Mouse (Mus musculus): ENCODE measurements around the gene Atg2b.

Atg2b gene

GRCm38 (mm10) chr12:105685001-105685691 is at the start of gene Atg2b:
Atg2b (minus strand) TSS chr12:105685211.
- DNase-seq (ENCODE audit: extremely low spot score), result peak; percentile 98

DNA sequence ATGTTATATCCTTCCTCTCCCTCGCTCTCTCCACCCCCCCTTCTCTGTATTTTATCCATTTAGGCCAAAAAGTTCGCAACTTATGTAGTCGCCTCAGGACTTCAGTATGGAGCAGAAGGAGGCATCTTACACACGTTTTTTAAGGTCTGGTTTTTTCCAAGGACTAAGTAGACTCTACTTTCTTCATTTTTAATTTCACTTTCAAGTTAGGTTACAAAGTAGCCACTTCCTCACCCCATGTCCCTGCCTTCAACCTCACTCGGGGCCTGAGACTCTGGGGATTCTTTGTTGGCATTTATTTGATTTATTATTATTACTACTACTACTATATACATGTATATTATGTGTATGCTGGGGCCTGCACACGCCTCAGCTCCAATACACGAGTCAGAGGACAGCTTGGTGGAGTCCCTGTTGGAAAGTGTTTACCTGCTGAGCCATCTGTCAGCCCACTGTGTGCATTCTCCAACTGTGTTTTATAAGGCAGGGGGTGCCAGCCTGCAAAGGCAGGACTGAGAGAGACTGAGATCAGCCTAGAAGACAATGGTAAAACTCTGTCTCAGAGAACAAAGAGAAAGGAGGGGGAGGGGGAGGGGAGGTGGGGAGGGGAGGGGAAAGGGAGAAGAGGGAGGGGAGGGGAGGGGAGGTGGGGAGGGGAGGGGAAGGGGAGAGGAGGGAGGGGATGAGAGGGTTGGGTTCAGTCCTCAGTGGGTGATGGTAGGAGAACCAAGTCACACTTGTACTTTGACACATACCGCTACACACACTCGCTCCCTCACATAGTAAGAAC is 48.6 kb upstream of the Atg2b start:
- no peak for DNase-seq (ENCODE audit: extremely low spot score)

GRCm38 (mm10) chr12:105730851-105731460 is 45.9 kb upstream of the Atg2b start:
- DNase-seq (ENCODE audit: extremely low spot score), result no peak

- DNase-seq (ENCODE audit: extremely low spot score), result peak; percentile 28
Measured at GRCm38 (mm10) chr12:105727964-105728363, 43.0 kb upstream of the Atg2b start.

GRCm38 (mm10) chr12:105727268-105727667 is 42.3 kb upstream of the Atg2b start:
- no peak for DNase-seq (ENCODE audit: extremely low spot score)

- DNase-seq (ENCODE audit: extremely low spot score), result no peak
Measured at GRCm38 (mm10) chr12:105725736-105726135, 40.7 kb upstream of the Atg2b start.

DNA sequence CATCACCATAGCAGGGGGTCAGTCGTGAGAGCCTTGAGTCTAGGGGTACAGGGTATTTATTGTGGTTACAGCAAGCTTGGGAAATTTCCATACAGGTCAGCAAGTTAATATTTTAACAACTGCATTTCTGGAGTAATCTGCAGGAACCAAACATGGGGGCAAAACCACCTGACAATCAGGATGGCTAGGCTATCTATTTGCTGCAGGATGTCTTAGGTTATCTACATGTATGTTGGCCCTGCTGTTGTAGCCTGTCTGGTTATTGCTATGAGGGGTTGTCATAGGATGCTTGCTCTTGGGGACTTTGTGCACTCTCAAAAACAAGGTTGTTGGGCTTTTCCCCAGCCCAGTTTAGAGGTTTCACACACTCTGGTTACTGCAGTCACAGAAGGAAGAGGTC is 39.6 kb upstream of the Atg2b start:
- DNase-seq (ENCODE audit: extremely low spot score), result no peak

- DNase-seq (ENCODE audit: extremely low spot score), result peak; percentile 50
Measured at GRCm38 (mm10) chr12:105722657-105723056, 37.6 kb upstream of the Atg2b start.

DNA sequence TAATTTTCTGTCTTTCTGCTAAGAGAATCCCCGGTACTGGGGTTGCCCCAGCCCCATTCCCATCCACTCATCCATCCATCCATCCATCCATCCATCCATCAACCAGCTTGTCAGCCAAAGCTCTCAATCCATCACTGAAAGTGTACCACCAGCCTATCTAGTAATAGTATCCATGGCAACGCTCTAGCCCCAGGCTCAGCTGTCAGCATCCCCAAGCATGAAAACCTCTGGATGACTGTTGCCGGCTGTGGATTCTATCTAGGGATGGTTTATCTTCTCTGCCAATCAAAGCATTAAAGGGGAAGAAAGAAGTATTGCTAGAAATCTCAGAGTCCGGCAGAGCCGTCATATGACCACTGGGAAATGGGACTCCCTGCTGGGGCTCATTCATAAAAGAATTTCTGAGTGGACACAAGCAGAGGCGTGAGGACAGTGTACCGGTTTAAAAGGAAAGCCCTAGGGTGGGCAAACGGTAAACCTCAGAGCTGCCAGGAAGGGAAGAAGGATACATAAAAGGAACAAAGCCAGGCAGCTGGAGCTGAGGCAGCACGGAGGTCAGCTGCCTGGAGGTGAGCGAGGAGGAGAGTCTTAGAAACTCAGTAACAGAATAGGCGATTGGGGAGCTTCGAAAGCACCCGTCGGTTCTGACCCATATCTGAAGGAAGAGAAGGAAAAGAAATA is 36.6 kb upstream of the Atg2b start:
- DNase-seq (ENCODE audit: extremely low spot score), result no peak

DNA sequence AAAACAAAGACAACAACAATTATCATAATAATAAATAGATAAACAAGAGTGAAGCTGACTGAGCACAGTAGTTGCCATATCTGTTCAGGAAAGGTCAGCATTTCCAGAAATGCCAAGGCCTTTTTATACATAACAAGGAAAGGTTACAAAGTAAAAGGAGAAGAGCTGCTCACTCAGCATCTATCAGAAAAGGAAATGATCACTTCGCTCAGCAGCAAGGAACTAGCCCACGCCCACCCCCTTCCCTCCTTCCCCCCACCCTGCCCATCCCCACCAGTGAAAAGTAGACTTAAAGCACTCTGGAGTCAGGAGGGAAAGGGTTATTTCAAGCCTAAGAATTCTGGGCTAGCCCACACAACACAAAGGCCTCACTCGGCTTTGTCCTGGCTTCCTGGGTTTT is 35.2 kb upstream of the Atg2b start:
- no peak for DNase-seq (ENCODE audit: extremely low spot score)

DNA sequence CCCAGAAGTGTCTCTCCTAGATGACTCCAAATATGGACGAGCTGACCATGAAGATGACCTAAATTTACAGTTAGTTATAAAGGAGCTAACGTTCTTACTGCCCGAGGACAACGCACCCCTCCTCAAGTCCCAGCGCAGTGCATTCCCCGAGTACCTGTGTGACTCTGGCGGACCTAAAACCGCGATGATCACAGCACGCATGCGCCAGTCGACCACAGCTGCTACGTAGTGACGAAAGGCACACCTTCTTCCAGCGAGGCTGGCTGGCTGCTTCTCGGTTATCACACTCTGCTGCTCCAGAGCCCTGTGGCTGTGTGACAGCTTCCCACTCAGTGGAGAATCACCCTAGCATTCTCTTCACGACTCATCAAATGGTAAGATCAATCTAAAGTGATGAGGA is 33.6 kb upstream of the Atg2b start:
- DNase-seq (ENCODE audit: extremely low spot score), result no peak

GRCm38 (mm10) chr12:105705799-105706487 is 20.9 kb upstream of the Atg2b start, which contains the start of gene Ak7:
Ak7 (plus strand) TSS chr12:105705976.
- peak; percentile 97 for DNase-seq (ENCODE audit: extremely low spot score)

GRCm38 (mm10) chr12:105700433-105700832 is 15.4 kb upstream of the Atg2b start:
- no peak for DNase-seq (ENCODE audit: extremely low spot score)

GRCm38 (mm10) chr12:105697104-105697780 is 12.2 kb upstream of the Atg2b start:
- no peak for DNase-seq (ENCODE audit: extremely low spot score)

DNA sequence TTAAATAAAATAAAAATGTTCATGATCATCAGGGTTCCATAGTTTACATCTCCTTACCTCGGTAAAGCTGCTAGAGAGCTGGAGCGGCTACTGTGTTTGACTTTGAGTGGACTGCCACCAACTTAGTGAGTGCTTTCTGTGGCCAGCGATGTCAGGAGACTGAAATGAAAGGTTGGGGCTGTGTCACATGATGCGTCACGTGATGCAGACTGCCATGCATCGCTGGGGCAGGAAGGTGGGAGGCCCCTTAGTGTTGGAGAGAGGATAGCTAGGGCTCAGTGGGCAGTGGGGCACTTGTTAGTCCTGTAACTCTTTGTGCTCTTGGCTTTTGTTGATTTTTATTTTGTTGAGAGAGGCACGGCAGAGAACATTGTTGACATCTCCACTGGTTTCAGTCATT is 10.8 kb upstream of the Atg2b start:
- no peak for DNase-seq (ENCODE audit: extremely low spot score)

DNA sequence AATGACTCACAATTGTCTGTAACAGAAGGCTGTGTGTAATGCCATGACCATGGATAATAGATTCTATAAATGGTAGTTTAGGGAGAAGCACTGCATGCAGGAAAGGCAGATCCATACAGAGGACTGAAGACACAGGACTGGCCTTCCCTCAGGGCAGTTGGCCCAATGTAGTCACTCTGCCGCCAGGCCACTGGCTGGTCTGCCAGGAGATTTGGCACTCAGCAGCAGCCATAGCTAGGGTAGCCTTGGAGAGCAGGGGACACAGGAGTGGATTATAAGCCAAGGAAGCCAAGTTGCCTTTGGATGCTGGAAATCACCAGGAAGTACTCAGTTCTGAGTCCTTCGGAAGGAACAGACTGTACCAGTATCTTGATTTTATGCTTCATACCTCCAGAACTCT is 9.0 kb upstream of the Atg2b start:
- no peak for DNase-seq (ENCODE audit: extremely low spot score)

GRCm38 (mm10) chr12:105689435-105689834 is 4.4 kb upstream of the Atg2b start:
- DNase-seq (ENCODE audit: extremely low spot score), result no peak

DNA sequence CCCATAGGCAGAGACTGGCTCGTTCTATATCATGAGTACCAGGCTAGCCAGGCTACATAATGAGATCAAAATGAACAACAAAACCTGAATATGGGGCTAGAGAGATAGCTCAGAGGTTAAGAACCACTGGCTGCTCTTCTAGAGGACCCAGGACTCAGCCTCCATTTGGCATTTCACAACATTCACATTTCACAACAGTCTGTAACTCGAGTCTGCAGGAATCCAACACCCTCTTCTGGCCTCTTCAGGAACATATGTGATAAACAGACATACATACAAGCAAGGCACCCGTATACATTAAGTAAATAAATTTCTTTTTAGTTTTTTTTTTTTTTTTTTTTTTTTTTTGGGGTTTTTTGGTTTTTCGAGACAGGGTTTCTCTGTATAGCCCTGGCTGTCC is 3.5 kb upstream of the Atg2b start:
- no peak for DNase-seq (ENCODE audit: extremely low spot score)

DNA sequence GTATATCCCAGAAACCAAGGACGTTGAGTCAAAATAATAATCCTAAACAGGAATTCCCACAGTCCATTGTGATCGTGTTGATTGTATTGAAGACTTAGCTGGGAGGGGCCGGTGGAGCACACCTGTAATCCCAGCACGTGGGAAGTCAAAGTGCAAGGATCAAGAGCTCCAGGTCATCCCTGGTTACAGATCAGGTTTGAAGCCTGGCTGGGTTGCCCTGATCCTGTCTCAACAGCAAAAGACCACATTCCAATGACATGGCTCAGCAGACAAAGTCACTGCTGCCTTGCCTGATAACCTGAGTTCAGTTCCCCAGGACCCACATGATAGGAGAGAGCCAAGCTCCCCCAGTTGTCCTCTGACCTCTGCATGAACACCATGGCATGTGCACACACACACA is 2.4 kb upstream of the Atg2b start:
- DNase-seq (ENCODE audit: extremely low spot score), result no peak

GRCm38 (mm10) chr12:105686791-105687190 is 1.8 kb upstream of the Atg2b start:
- DNase-seq (ENCODE audit: extremely low spot score), result no peak
